Mouse (Mus musculus) lung, postnatal 14 days (tissue): Measurements from ENCODE around the gene Slc35e1.

Experiments
- DNase-seq: peaks from one replicate; pipeline ENCODE4 v3.0.0; 2021

The Slc35e1 gene

GRCm38 (mm10) chr8:72485456-72486199 is 6.8 kb downstream of the Slc35e1 start:
- peak; percentile 75 for DNase-seq

GRCm38 (mm10) chr8:72474826-72475546 is 17.4 kb downstream of the Slc35e1 start, which contains the start of gene Cherp:
TSS of gene Cherp (minus strand) at chr8:72475226.
- DNase-seq, result peak; percentile 95

GRCm38 (mm10) chr8:72470684-72471083 is 21.7 kb downstream of the Slc35e1 start:
- no peak for DNase-seq

GRCm38 (mm10) chr8:72469984-72470383 is 22.4 kb downstream of the Slc35e1 start:
- no peak for DNase-seq

GRCm38 (mm10) chr8:72469243-72469642 is 23.2 kb downstream of the Slc35e1 start:
- no peak for DNase-seq

GRCm38 (mm10) chr8:72464211-72464610 is 28.2 kb downstream of the Slc35e1 start:
- DNase-seq, result no peak

- DNase-seq, result no peak
Measured at GRCm38 (mm10) chr8:72459881-72460533, 32.4 kb downstream of the Slc35e1 start.

GRCm38 (mm10) chr8:72458457-72458856 is 34.0 kb downstream of the Slc35e1 start:
- no peak for DNase-seq

GRCm38 (mm10) chr8:72457806-72458205 is 34.6 kb downstream of the Slc35e1 start:
- DNase-seq, result no peak

GRCm38 (mm10) chr8:72455317-72455716 is 37.1 kb downstream of the Slc35e1 start:
- no peak for DNase-seq

- no peak for DNase-seq
Measured at GRCm38 (mm10) chr8:72453904-72454303, 38.5 kb downstream of the Slc35e1 start.

- DNase-seq, result no peak
Measured at GRCm38 (mm10) chr8:72451516-72451915, 40.9 kb downstream of the Slc35e1 start.

GRCm38 (mm10) chr8:72445071-72445470 is 47.3 kb downstream of the Slc35e1 start:
- DNase-seq, result no peak

- no peak for DNase-seq
Measured at GRCm38 (mm10) chr8:72443994-72444350, 48.4 kb downstream of the Slc35e1 start.

GRCm38 (mm10) chr8:72443338-72443993 is 48.9 kb downstream of the Slc35e1 start, which contains the start of the genes Calr3 and 1700030K09Rik:
TSS of gene Calr3 (minus strand) at chr8:72443870.
TSS of gene 1700030K09Rik (plus strand) at chr8:72443880.
- DNase-seq, result peak; percentile 99

GRCm38 (mm10) chr8:72438248-72439015 is 54.0 kb downstream of the Slc35e1 start:
- no peak for DNase-seq

- DNase-seq, result peak; percentile 29
Measured at GRCm38 (mm10) chr8:72434952-72435351, 57.5 kb downstream of the Slc35e1 start.
